Mouse (Mus musculus): ENCODE results near the gene Tmem26.
A peak's percentile ranks its signal among the peaks of the same experiment; 100 is the strongest.
"Not testable (repeated sequence)": the region's sequence is repeated elsewhere in the genome, so short reads cannot be mapped to it uniquely, and the experiment has no call there.

Tmem26 gene

GRCm38 (mm10) chr10:68723568-68724360, at the start of gene Tmem26:
TSS of gene Tmem26 (plus strand) at chr10:68723646.
- DNase-seq (ENCODE audit: low read depth) = no peak

- no peak for DNase-seq (ENCODE audit: low read depth)
Measured at GRCm38 (mm10) chr10:68678678-68679077, 44.8 kb upstream of the Tmem26 start.

- no peak for DNase-seq (ENCODE audit: low read depth)
Measured at GRCm38 (mm10) chr10:68681233-68681632, 42.2 kb upstream of the Tmem26 start.

GRCm38 (mm10) chr10:68685510-68685909, 37.9 kb upstream of the Tmem26 start:
- no peak for DNase-seq (ENCODE audit: low read depth)

- no peak for DNase-seq (ENCODE audit: low read depth)
Measured at GRCm38 (mm10) chr10:68691116-68691515, 32.3 kb upstream of the Tmem26 start.

GRCm38 (mm10) chr10:68692401-68692800, 31.0 kb upstream of the Tmem26 start:
- no peak for DNase-seq (ENCODE audit: low read depth)

- no peak for DNase-seq (ENCODE audit: low read depth)
Measured at GRCm38 (mm10) chr10:68695760-68696336, 27.6 kb upstream of the Tmem26 start.

GRCm38 (mm10) chr10:68704268-68704667, 19.2 kb upstream of the Tmem26 start:
- no peak for DNase-seq (ENCODE audit: low read depth)

- DNase-seq (ENCODE audit: low read depth) = peak; percentile 18
Measured at GRCm38 (mm10) chr10:68705471-68706036, 17.9 kb upstream of the Tmem26 start.

GRCm38 (mm10) chr10:68707014-68707852, 16.2 kb upstream of the Tmem26 start:
- DNase-seq (ENCODE audit: low read depth) = no peak

GRCm38 (mm10) chr10:68712926-68713325, 10.5 kb upstream of the Tmem26 start:
- DNase-seq (ENCODE audit: low read depth) = no peak

- DNase-seq (ENCODE audit: low read depth) = peak; percentile 4
Measured at GRCm38 (mm10) chr10:68714302-68714701, 9.1 kb upstream of the Tmem26 start.

- DNase-seq (ENCODE audit: low read depth) = no peak
Measured at GRCm38 (mm10) chr10:68715396-68715795, 8.1 kb upstream of the Tmem26 start.

- DNase-seq (ENCODE audit: low read depth) = no peak
Measured at GRCm38 (mm10) chr10:68718375-68718774, 5.1 kb upstream of the Tmem26 start.

GRCm38 (mm10) chr10:68720887-68721400, 2.5 kb upstream of the Tmem26 start:
- DNase-seq (ENCODE audit: low read depth) = no peak

GRCm38 (mm10) chr10:68723015-68723414, 431 bp upstream of the Tmem26 start:
- DNase-seq (ENCODE audit: low read depth) = no peak

- no peak for DNase-seq (ENCODE audit: low read depth)
Measured at GRCm38 (mm10) chr10:68724361-68724720, 895 bp downstream of the Tmem26 start.

GRCm38 (mm10) chr10:68727464-68727863, 4.0 kb downstream of the Tmem26 start:
- no peak for DNase-seq (ENCODE audit: low read depth)

GRCm38 (mm10) chr10:68735621-68736020, 12.2 kb downstream of the Tmem26 start:
- DNase-seq (ENCODE audit: low read depth) = no peak

- DNase-seq (ENCODE audit: low read depth) = no peak
Measured at GRCm38 (mm10) chr10:68737391-68737790, 13.9 kb downstream of the Tmem26 start.

GRCm38 (mm10) chr10:68738981-68739380, 15.5 kb downstream of the Tmem26 start:
- not testable (repeated sequence) for DNase-seq (ENCODE audit: low read depth)

GRCm38 (mm10) chr10:68740251-68740650, 16.8 kb downstream of the Tmem26 start:
- DNase-seq (ENCODE audit: low read depth) = no peak

All from 416B (cell line).